Mouse (Mus musculus) ES-CJ7 (cell line): ENCODE results near the gene 1700018B08Rik.

ENCODE experiments used
- DNase-seq: peaks from one replicate; pipeline ENCODE4 v3.0.0; 2011; ENCODE audit warnings: low read depth, low spot score

Gene 1700018B08Rik

DNA sequence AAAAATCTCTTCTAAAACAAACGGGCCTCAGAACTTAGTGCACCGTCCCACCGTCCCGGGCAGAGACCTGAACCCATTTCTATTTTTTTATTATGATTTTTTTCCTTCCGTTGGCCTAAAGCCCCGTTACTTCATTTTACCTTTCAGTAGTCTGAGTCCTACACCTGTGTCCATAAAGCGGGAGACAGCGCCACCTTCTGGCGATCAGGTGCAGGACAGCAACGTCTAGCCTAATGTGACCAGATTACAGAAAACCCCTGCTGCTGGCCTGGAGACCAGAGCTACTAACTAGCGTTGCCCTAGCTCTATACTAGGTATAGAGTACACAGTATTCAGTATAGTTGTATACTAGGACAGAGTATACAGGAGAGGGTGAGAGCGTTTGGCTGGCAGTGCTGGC lies 30.7 kb downstream of the 1700018B08Rik start:
- DNase-seq = peak; percentile 83

DNA sequence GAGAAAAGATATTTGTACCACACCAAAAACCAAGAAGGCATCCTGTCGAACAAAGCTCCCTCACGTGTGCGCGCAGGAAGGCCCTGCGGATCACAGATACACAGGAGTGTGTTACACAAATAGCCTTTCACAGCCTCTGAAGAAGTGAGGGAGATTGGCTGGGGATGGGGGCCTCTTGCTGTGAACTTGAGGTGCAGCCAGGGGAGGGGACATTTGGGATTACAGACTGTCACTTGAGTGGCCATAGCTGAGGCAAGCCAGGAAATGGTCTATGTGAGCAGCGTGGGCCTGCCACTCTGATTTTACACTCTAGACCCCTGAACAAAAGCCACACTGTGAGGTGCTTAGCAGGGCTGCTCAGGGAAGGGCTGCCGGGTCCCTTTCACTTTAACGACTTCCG lies 32.4 kb downstream of the 1700018B08Rik start:
- DNase-seq = no peak

DNA sequence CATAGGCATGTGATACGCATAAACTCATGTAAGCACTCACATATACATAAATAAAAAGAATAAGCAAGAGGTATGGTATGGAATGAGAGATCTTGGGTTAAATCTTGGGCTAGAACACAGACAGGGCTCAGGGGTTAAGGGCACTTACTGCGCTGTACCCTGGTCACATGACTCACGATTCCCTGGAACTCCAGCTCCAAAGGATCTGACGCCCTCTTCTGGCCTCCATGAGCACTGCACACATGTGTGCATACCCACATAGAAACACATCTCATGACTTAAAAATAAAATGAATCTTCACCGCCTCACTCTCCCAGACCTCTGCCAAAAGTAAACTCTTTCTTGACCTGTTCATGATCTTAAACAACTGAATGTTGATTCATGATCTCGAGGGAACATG lies 46.5 kb downstream of the 1700018B08Rik start:
- DNase-seq = peak; percentile 48

DNA sequence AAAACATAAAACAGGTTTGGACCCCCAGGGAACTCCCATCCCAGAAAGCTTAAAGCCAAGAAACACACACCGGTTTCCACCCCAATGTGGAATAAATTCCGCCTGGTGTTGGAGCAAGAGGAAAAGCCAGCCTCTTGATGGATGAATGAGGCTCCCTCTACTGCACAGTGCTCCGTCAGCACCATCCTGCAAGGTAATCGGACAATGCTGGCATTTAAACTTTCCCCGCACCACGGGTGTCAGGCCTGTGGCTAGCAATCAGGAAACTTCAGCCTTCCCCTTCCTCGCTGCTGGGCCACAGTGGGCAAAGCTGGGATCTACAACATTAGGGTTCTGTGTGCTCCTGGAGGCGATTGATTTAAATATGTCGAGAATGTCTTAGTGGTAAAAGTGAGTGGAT lies 52.5 kb downstream of the 1700018B08Rik start:
- no peak for DNase-seq

DNA sequence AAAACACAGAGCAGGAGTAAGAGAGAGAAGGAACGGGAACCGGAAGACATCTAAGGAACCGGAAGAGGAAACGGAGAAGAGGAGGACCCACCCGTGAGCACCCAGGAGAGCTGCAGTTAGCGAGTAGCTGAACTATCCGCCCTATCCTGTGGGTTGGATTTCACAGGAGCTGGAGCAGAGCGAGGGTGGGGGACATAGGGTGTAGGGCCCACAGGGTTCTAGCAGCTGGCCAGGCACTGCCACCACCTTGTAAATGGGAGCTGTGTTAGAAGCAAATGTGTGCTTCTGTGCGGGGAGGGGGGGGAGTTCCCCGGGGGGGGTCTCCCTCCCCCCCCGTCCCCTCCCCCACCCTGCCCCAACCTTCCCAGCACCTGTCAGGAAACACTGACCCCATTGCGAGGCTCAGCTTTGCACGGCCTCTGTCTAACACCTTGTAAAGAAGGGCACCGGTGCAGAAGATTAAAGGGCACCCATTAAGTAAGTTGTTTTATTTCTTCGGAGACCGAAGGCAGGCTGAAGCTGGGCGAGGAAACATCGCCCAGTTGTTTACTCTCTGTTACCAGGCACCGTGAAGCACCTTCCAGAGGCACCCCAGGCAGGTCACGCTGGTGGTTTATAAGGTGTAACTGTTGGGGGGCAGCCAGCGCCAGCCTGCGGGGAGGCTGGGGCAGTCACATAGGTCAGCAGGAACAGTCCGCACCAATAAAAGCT lies 59.9 kb downstream of the 1700018B08Rik start:
- DNase-seq = no peak
